Mouse (Mus musculus): ENCODE measurements around the gene Naa10.

- TF ChIP-seq CTCF (IDR thresholded peaks at IDR 0.05; ENCODE audit: insufficient read depth, low read length) (no peak), POLR2A (IDR thresholded peaks at IDR 0.05; ENCODE audit: borderline replicate concordance, extremely low read depth, low read depth, low read length) (no peak; the same call in 1 of the 2 replicates)
Observed at GRCm38 (mm10) chrX:73964363-73964762, 42.6 kb upstream of the Naa10 start.

Measured in lung, adult 2 months (tissue).